Mouse (Mus musculus): ENCODE data around the gene Trpm6. TPM values are rescaled to one million over a fixed set of nuclear protein-coding genes. Genes with fewer than 3 reads are reported as not detected.
A peak's percentile ranks its signal among the peaks of the same experiment; 100 is the strongest.
"Not testable (repeated sequence)": the region's sequence is repeated elsewhere in the genome, so short reads cannot be mapped to it uniquely, and the experiment has no call there.

The Trpm6 gene
- 0.23 and 0.27 TPM in 2 replicates for polyA plus RNA-seq (2014; fragmentation: Nextera tagmentation; extraction: Ambion mirVana)

GRCm38 (mm10) chr19:18749598-18750339 is at the start of gene Trpm6:
TSS of gene Trpm6 (plus strand) at chr19:18749983.
- peak within 1 kb of the TSS; percentile 18; the same call in 1 of the 2 replicates for H3K9ac ChIP-seq (replicated peaks; ENCODE audit: low read depth, low read length)
- peak within 1 kb of the TSS; percentile 55 for H3K4me2 ChIP-seq (replicated peaks; ENCODE audit: low read depth, low read length)
- H3K27ac ChIP-seq (ENCODE audit: low read length) = no peak within 1 kb of the TSS
- no peaks in the 10 kb centered on the region for H3K36me3 ChIP-seq (ENCODE audit: control insufficient read depth, insufficient read depth, low read length)
- WGBS = 6% methylated on average over 41 of the region's 41 CpGs
- H3K4me1 ChIP-seq (ENCODE audit: control insufficient read depth, insufficient read depth, low read length) = no peaks in the 10 kb centered on the region
- no peak for ATAC-seq (ENCODE audit: insufficient number of reproducible peaks, insufficient read depth, low FRiP score, low read depth)
- no peaks in the 10 kb centered on the region for H3K27me3 ChIP-seq (ENCODE audit: control insufficient read depth, insufficient read depth, low read length)
- no peaks in the 10 kb centered on the region for H3K9me3 ChIP-seq (ENCODE audit: control insufficient read depth, low read depth, low read length)
- H3K4me3 ChIP-seq (ENCODE audit: low read depth, low read length) = peak within 1 kb of the TSS; percentile 36

- Histone ChIP-seq H3K4me1 (ENCODE audit: control insufficient read depth, insufficient read depth, low read length) (peaks cover 3% of the 10 kb centered on the region; the same call in 1 of the 2 replicates), H3K9ac (replicated peaks; ENCODE audit: low read depth, low read length) (no peak overlapping the region), H3K9me3 (ENCODE audit: control insufficient read depth, low read depth, low read length) (no peaks in the 10 kb centered on the region), H3K27me3 (ENCODE audit: control insufficient read depth, insufficient read depth, low read length) (no peaks in the 10 kb centered on the region), H3K4me2 (replicated peaks; ENCODE audit: low read depth, low read length) (no peak overlapping the region), H3K36me3 (ENCODE audit: control insufficient read depth, insufficient read depth, low read length) (no peaks in the 10 kb centered on the region), H3K27ac (ENCODE audit: low read length) (no peak overlapping the region), H3K4me3 (ENCODE audit: low read depth, low read length) (no peak overlapping the region)
- no peak for ATAC-seq (ENCODE audit: insufficient number of reproducible peaks, insufficient read depth, low FRiP score, low read depth)
These were observed 41.7 kb upstream of the Trpm6 start for GRCm38 (mm10) chr19:18708101-18708500.

GRCm38 (mm10) chr19:18710903-18711302 is 38.9 kb upstream of the Trpm6 start:
- 87% methylated on average over 6 of the region's 6 CpGs for WGBS
- no peaks in the 10 kb centered on the region for H3K36me3 ChIP-seq (ENCODE audit: control insufficient read depth, insufficient read depth, low read length)
- H3K4me2 ChIP-seq (replicated peaks; ENCODE audit: low read depth, low read length) = no peak overlapping the region
- no peaks in the 10 kb centered on the region for H3K9me3 ChIP-seq (ENCODE audit: control insufficient read depth, low read depth, low read length)
- H3K4me1 ChIP-seq (ENCODE audit: control insufficient read depth, insufficient read depth, low read length) = peaks cover 8% of the 10 kb centered on the region; the same call in 1 of the 2 replicates
- ATAC-seq (ENCODE audit: insufficient number of reproducible peaks, insufficient read depth, low FRiP score, low read depth) = no peak
- H3K27ac ChIP-seq (ENCODE audit: low read length) = no peak overlapping the region
- H3K9ac ChIP-seq (replicated peaks; ENCODE audit: low read depth, low read length) = no peak overlapping the region
- no peak overlapping the region for H3K4me3 ChIP-seq (ENCODE audit: low read depth, low read length)
- no peaks in the 10 kb centered on the region for H3K27me3 ChIP-seq (ENCODE audit: control insufficient read depth, insufficient read depth, low read length)

- H3K27ac ChIP-seq (ENCODE audit: low read length) = no peak overlapping the region
- H3K4me2 ChIP-seq (replicated peaks; ENCODE audit: low read depth, low read length) = no peak overlapping the region
- no peak overlapping the region for H3K4me3 ChIP-seq (ENCODE audit: low read depth, low read length)
- 74% methylated on average over 9 of the region's 9 CpGs for WGBS
- no peak for ATAC-seq (ENCODE audit: insufficient number of reproducible peaks, insufficient read depth, low FRiP score, low read depth)
- H3K36me3 ChIP-seq (ENCODE audit: control insufficient read depth, insufficient read depth, low read length) = no peaks in the 10 kb centered on the region
- no peak overlapping the region for H3K9ac ChIP-seq (replicated peaks; ENCODE audit: low read depth, low read length)
- no peaks in the 10 kb centered on the region for H3K9me3 ChIP-seq (ENCODE audit: control insufficient read depth, low read depth, low read length)
- H3K27me3 ChIP-seq (ENCODE audit: control insufficient read depth, insufficient read depth, low read length) = no peaks in the 10 kb centered on the region
- peaks cover 8% of the 10 kb centered on the region; the same call in 1 of the 2 replicates for H3K4me1 ChIP-seq (ENCODE audit: control insufficient read depth, insufficient read depth, low read length)
These were observed 38.2 kb upstream of the Trpm6 start for GRCm38 (mm10) chr19:18711589-18711988.

- Histone ChIP-seq H3K4me3 (ENCODE audit: low read depth, low read length) (peak overlapping the region; percentile 92), H3K9me3 (ENCODE audit: control insufficient read depth, low read depth, low read length) (no peaks in the 10 kb centered on the region), H3K27me3 (ENCODE audit: control insufficient read depth, insufficient read depth, low read length) (no peaks in the 10 kb centered on the region), H3K36me3 (ENCODE audit: control insufficient read depth, insufficient read depth, low read length) (no peaks in the 10 kb centered on the region), H3K27ac (ENCODE audit: low read length) (peak overlapping the region; percentile 91), H3K4me1 (ENCODE audit: control insufficient read depth, insufficient read depth, low read length) (peaks cover 8% of the 10 kb centered on the region; the same call in 1 of the 2 replicates), H3K9ac (replicated peaks; ENCODE audit: low read depth, low read length) (peak overlapping the region; percentile 80), H3K4me2 (replicated peaks; ENCODE audit: low read depth, low read length) (peak overlapping the region; percentile 47)
- 53% methylated on average over 16 of the region's 16 CpGs for WGBS
- no peak for ATAC-seq (ENCODE audit: insufficient number of reproducible peaks, insufficient read depth, low FRiP score, low read depth)
These were observed 37.5 kb upstream of the Trpm6 start for GRCm38 (mm10) chr19:18712153-18712865.

GRCm38 (mm10) chr19:18712866-18713300 is 36.9 kb upstream of the Trpm6 start, which contains the start of gene D030056L22Rik:
TSS of gene D030056L22Rik (plus strand) at chr19:18713193.
- peak; percentile 98 for ATAC-seq (ENCODE audit: insufficient number of reproducible peaks, insufficient read depth, low FRiP score, low read depth)
- WGBS = under 1% methylated on average over 49 of the region's 49 CpGs

GRCm38 (mm10) chr19:18713357-18713756 is 36.4 kb upstream of the Trpm6 start:
- H3K27ac ChIP-seq (ENCODE audit: low read length) = peak overlapping the region; percentile 55
- not testable (repeated sequence) for H3K4me1 ChIP-seq (ENCODE audit: control insufficient read depth, insufficient read depth, low read length); H3K27me3 ChIP-seq (ENCODE audit: control insufficient read depth, insufficient read depth, low read length); H3K9me3 ChIP-seq (ENCODE audit: control insufficient read depth, low read depth, low read length); H3K36me3 ChIP-seq (ENCODE audit: control insufficient read depth, insufficient read depth, low read length)
- under 1% methylated on average over 42 of the region's 46 CpGs for WGBS
- H3K4me2 ChIP-seq (replicated peaks; ENCODE audit: low read depth, low read length) = peak overlapping the region; percentile 88
- ATAC-seq (ENCODE audit: insufficient number of reproducible peaks, insufficient read depth, low FRiP score, low read depth) = peak; percentile 57
- H3K4me3 ChIP-seq (ENCODE audit: low read depth, low read length) = peak overlapping the region; percentile 92
- peak overlapping the region; percentile 80 for H3K9ac ChIP-seq (replicated peaks; ENCODE audit: low read depth, low read length)

More at GRCm38 (mm10) chr19:18712866-18713300, 36.9 kb upstream of the Trpm6 start, which contains the start of gene D030056L22Rik:
- Histone ChIP-seq H3K9ac (replicated peaks; ENCODE audit: low read depth, low read length) (peak within 1 kb of the TSS; percentile 80), H3K27me3 (ENCODE audit: control insufficient read depth, insufficient read depth, low read length) (no peaks in the 10 kb centered on the region), H3K9me3 (ENCODE audit: control insufficient read depth, low read depth, low read length) (no peaks in the 10 kb centered on the region), H3K4me3 (ENCODE audit: low read depth, low read length) (peak within 1 kb of the TSS; percentile 92), H3K4me1 (ENCODE audit: control insufficient read depth, insufficient read depth, low read length) (peaks cover 8% of the 10 kb centered on the region; the same call in 1 of the 2 replicates), H3K4me2 (replicated peaks; ENCODE audit: low read depth, low read length) (peak within 1 kb of the TSS; percentile 88), H3K27ac (ENCODE audit: low read length) (peak within 1 kb of the TSS; percentile 91), H3K36me3 (ENCODE audit: control insufficient read depth, insufficient read depth, low read length) (no peaks in the 10 kb centered on the region; the same call in 1 of the 2 replicates)

- Histone ChIP-seq H3K4me2 (replicated peaks; ENCODE audit: low read depth, low read length) (no peak overlapping the region), H3K9ac (replicated peaks; ENCODE audit: low read depth, low read length) (no peak overlapping the region), H3K27me3 (ENCODE audit: control insufficient read depth, insufficient read depth, low read length) (no peaks in the 10 kb centered on the region), H3K36me3 (ENCODE audit: control insufficient read depth, insufficient read depth, low read length) (peaks cover 5% of the 10 kb centered on the region; the same call in 1 of the 2 replicates), H3K4me1 (ENCODE audit: control insufficient read depth, insufficient read depth, low read length) (peaks cover 8% of the 10 kb centered on the region; the same call in 1 of the 2 replicates), H3K27ac (ENCODE audit: low read length) (no peak overlapping the region), H3K9me3 (ENCODE audit: control insufficient read depth, low read depth, low read length) (no peaks in the 10 kb centered on the region), H3K4me3 (ENCODE audit: low read depth, low read length) (no peak overlapping the region)
- WGBS = 25% methylated on average over 1 of the region's 1 CpGs
- no peak for ATAC-seq (ENCODE audit: insufficient number of reproducible peaks, insufficient read depth, low FRiP score, low read depth)
These were observed 33.4 kb upstream of the Trpm6 start for GRCm38 (mm10) chr19:18716374-18716773.
